Mouse (Mus musculus): ENCODE results near the gene Prap1.

DNA sequence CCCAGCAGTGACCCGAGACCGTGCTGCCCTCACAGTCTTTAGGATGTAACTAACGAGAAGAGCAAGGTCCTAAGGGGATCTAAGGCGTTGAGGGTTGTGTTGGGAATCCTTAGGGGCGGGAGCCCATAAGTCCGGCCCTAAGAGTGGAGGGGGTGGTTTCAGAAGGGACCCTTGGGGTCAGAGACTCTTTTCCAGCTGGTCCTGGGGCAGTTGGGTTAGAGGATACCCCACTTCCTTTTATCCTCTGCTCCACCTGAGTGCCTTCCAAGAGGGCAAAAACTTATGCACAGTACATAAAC is 31.4 kb upstream of the Prap1 start:
- no peak for TF ChIP-seq POLR2A (IDR thresholded peaks at IDR 0.05; ENCODE audit: borderline replicate concordance, control insufficient read depth, low read depth, low read length)
- no peak for TF ChIP-seq CTCF (IDR thresholded peaks at IDR 0.05; ENCODE audit: control insufficient read depth, insufficient read depth, low read length)

All from bone marrow, adult 2 months (tissue).